Mouse (Mus musculus): ENCODE measurements at regions not wholly inside any gene's neighbourhood (a gene's known extent, or its start where the extent isn't known, plus 50 kb on each side); places are given as distances from the start of the nearest gene placed in this dataset.

DNA sequence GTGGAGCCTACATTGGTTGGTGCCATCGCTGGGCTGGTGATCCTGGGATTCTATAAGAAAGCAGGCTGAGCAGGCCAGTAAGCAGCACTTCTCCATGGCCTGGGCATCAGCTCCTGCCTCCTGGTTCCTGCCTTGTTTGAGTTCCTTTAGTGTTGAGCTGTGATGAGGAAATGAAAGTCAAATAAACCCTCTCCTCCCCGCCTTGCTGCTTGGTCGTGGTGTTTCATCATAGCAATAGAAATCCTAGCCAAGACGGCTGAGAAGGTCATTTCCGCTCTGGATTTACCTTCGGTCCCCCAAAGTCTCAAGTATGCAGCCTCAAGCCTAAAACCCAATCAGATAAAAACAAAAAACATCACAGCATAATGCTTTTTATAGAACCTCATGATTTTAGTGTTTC, 240.6 kb upstream of the 1700056E22Rik start:
- Histone ChIP-seq H3K4me3 (ENCODE audit: insufficient read depth, low read length) (no peak overlapping the region), H3K4me1 (ENCODE audit: control insufficient read depth, insufficient read depth, low read length) (peaks cover 6% of the 10 kb centered on the region; the same call in 1 of the 2 replicates), H3K27ac (ENCODE audit: insufficient read depth, low read depth, low read length) (no peak overlapping the region)
- TF ChIP-seq CTCF (IDR thresholded peaks at IDR 0.05; ENCODE audit: low read depth, low read length) (no peak), POLR2A (IDR thresholded peaks at IDR 0.05; ENCODE audit: borderline replicate concordance, low read depth, low read length) (no peak)

GRCm38 (mm10) chr1:184273722-184274121, 239.6 kb upstream of the 1700056E22Rik start:
- TF ChIP-seq CTCF (IDR thresholded peaks at IDR 0.05; ENCODE audit: low read depth, low read length), result no peak
- no peak for TF ChIP-seq POLR2A (IDR thresholded peaks at IDR 0.05; ENCODE audit: borderline replicate concordance, low read depth, low read length)
- H3K4me1 ChIP-seq (ENCODE audit: control insufficient read depth, insufficient read depth, low read length), result peaks cover 6% of the 10 kb centered on the region; the same call in 1 of the 2 replicates
- H3K27ac ChIP-seq (ENCODE audit: insufficient read depth, low read depth, low read length), result no peak overlapping the region
- H3K4me3 ChIP-seq (ENCODE audit: insufficient read depth, low read length), result no peak overlapping the region

GRCm38 (mm10) chr1:184271254-184271653, 237.2 kb upstream of the 1700056E22Rik start:
- Histone ChIP-seq H3K4me1 (ENCODE audit: control insufficient read depth, insufficient read depth, low read length) (0 out of 2 replicates have a peak, but pooled peaks cover 2% of the 10 kb centered on the region), H3K27ac (ENCODE audit: insufficient read depth, low read depth, low read length) (no peak overlapping the region)
- TF ChIP-seq CTCF (IDR thresholded peaks at IDR 0.05; ENCODE audit: low read depth, low read length), result no peak
- TF ChIP-seq POLR2A (IDR thresholded peaks at IDR 0.05; ENCODE audit: borderline replicate concordance, low read depth, low read length), result no peak

DNA sequence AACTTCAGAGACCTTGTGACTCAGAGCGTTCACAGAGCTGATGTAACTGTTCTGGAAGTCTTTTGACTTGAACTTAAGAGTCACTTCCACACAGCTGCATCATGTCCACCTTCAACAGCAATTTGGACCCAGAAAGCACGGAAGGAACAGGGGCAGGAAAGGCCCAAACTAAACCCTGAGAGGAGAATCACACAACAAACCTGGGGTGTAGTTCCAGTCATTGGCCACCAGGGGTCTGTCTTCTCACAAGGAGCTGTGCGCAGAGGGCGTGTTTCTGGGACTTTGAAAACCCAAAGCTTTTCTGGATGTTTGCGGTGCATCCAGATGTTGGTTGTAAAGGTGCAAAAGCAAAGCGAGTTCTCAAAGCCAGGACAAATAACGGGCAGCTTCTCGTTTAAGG, 231.9 kb upstream of the 1700056E22Rik start:
- no peak for TF ChIP-seq POLR2A (IDR thresholded peaks at IDR 0.05; ENCODE audit: borderline replicate concordance, low read depth, low read length)
- peak; percentile 90 for TF ChIP-seq CTCF (IDR thresholded peaks at IDR 0.05; ENCODE audit: low read depth, low read length)
- Histone ChIP-seq H3K4me3 (ENCODE audit: insufficient read depth, low read length) (no peak overlapping the region), H3K27ac (ENCODE audit: insufficient read depth, low read depth, low read length) (no peak overlapping the region), H3K4me1 (ENCODE audit: control insufficient read depth, insufficient read depth, low read length) (no peaks in the 10 kb centered on the region)

More at GRCm38 (mm10) chr1:184271254-184271653, 237.2 kb upstream of the 1700056E22Rik start:
- H3K4me3 ChIP-seq (ENCODE audit: insufficient read depth, low read length), result no peak overlapping the region

- Histone ChIP-seq H3K4me1 (ENCODE audit: control insufficient read depth, insufficient read depth, low read length) (no peaks in the 10 kb centered on the region), H3K4me3 (ENCODE audit: insufficient read depth, low read length) (no peak overlapping the region), H3K27ac (ENCODE audit: insufficient read depth, low read depth, low read length) (no peak overlapping the region)
- TF ChIP-seq POLR2A (IDR thresholded peaks at IDR 0.05; ENCODE audit: borderline replicate concordance, low read depth, low read length), result no peak
- peak; percentile 41; the same call in 1 of the 2 replicates for TF ChIP-seq CTCF (IDR thresholded peaks at IDR 0.05; ENCODE audit: low read depth, low read length)
Observed at GRCm38 (mm10) chr1:184262975-184263374, 228.9 kb upstream of the 1700056E22Rik start.

- Histone ChIP-seq H3K4me3 (ENCODE audit: insufficient read depth, low read length) (no peak overlapping the region), H3K4me1 (ENCODE audit: control insufficient read depth, insufficient read depth, low read length) (no peaks in the 10 kb centered on the region), H3K27ac (ENCODE audit: insufficient read depth, low read depth, low read length) (no peak overlapping the region)
- TF ChIP-seq CTCF (IDR thresholded peaks at IDR 0.05; ENCODE audit: low read depth, low read length) (no peak), POLR2A (IDR thresholded peaks at IDR 0.05; ENCODE audit: borderline replicate concordance, low read depth, low read length) (no peak)
Observed at GRCm38 (mm10) chr1:184261385-184261727, 227.3 kb upstream of the 1700056E22Rik start.

- no peaks in the 10 kb centered on the region for H3K4me1 ChIP-seq (ENCODE audit: control insufficient read depth, insufficient read depth, low read length)
- H3K27ac ChIP-seq (ENCODE audit: insufficient read depth, low read depth, low read length), result no peak overlapping the region
- TF ChIP-seq CTCF (IDR thresholded peaks at IDR 0.05; ENCODE audit: low read depth, low read length) (no peak), POLR2A (IDR thresholded peaks at IDR 0.05; ENCODE audit: borderline replicate concordance, low read depth, low read length) (no peak)
- no peak overlapping the region for H3K4me3 ChIP-seq (ENCODE audit: insufficient read depth, low read length)
Observed at GRCm38 (mm10) chr1:184260722-184261384, 226.8 kb upstream of the 1700056E22Rik start.

GRCm38 (mm10) chr1:184259853-184260252, 225.8 kb upstream of the 1700056E22Rik start:
- no peak overlapping the region for H3K27ac ChIP-seq (ENCODE audit: insufficient read depth, low read depth, low read length)
- H3K4me1 ChIP-seq (ENCODE audit: control insufficient read depth, insufficient read depth, low read length), result no peaks in the 10 kb centered on the region
- no peak overlapping the region for H3K4me3 ChIP-seq (ENCODE audit: insufficient read depth, low read length)
- TF ChIP-seq POLR2A (IDR thresholded peaks at IDR 0.05; ENCODE audit: borderline replicate concordance, low read depth, low read length), result no peak
- TF ChIP-seq CTCF (IDR thresholded peaks at IDR 0.05; ENCODE audit: low read depth, low read length), result no peak

DNA sequence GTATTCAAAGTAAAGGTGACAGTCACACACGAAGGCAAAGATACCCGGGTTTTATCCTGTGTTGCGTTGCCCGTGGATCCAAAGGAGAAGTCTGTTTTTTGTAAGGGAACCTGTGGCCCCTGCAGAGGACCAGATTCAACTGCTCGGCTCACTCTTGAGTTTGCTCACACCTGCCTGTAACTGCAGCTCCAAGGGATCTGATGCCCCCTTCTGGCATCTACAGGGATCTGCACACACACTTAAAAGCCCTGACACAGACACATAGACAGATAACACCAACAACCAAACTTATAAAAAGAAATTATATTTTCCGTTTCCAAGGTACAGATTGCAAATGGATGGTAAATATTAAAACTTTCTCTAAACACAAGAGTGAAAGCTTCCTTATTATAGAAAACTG, 223.3 kb upstream of the 1700056E22Rik start:
- no peak overlapping the region for H3K27ac ChIP-seq (ENCODE audit: insufficient read depth, low read depth, low read length)
- no peak overlapping the region for H3K4me3 ChIP-seq (ENCODE audit: insufficient read depth, low read length)
- H3K4me1 ChIP-seq (ENCODE audit: control insufficient read depth, insufficient read depth, low read length), result no peaks in the 10 kb centered on the region
- no peak for TF ChIP-seq POLR2A (IDR thresholded peaks at IDR 0.05; ENCODE audit: borderline replicate concordance, low read depth, low read length)
- TF ChIP-seq CTCF (IDR thresholded peaks at IDR 0.05; ENCODE audit: low read depth, low read length), result no peak

GRCm38 (mm10) chr1:184254951-184255350, 220.8 kb upstream of the 1700056E22Rik start:
- H3K4me3 ChIP-seq (ENCODE audit: insufficient read depth, low read length), result no peak overlapping the region
- no peak for TF ChIP-seq CTCF (IDR thresholded peaks at IDR 0.05; ENCODE audit: low read depth, low read length)
- no peaks in the 10 kb centered on the region for H3K4me1 ChIP-seq (ENCODE audit: control insufficient read depth, insufficient read depth, low read length)
- H3K27ac ChIP-seq (ENCODE audit: insufficient read depth, low read depth, low read length), result no peak overlapping the region

Data from bone marrow macrophage, adult 2 months (primary cell).